10 mouse cellular contexts compared by ENCODE assay signal in the genomic region with DNA sequence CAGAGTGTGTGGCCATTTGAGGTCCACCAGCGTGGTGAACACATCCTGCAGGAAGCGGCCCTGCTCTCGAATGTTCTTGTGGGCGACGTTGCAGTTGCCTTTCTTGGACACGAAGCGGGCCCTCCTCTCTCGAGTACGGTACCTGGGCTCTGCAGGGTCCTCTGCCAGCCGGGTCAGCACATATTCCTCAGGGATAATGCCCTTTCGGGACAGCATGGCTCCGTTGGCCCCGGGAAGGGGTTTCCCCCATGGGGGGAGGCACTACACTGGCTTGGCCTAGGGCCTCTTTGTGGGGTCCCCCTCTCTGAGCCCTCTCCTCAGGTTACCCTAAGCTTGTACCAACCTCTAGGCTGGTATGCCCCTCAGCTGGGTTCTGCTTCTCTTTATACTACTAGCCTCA. TPM values are rescaled to one million over a fixed set of nuclear protein-coding genes. Genes with fewer than 3 reads are reported as not detected.
DNase-seq lines count a peak whose midpoint lies in the region; ATAC-seq lines count a peak whose summit lies in the region.
"Had no signal": no experiment of that assay in that cellular context is flagged by ENCODE, and none has a peak within 500 bp of the region (broad histone marks: within the 10 kb centered on the region; RNA-seq: fewer than 3 reads in every experiment).

No protein-coding gene starts in this region.

- H3K4me1 ChIP-seq in heart, embryonic 10.5 days, result peaks cover 52% of the 10 kb centered on the region
- H3K4me1 ChIP-seq in heart, embryonic 16.5 days (ENCODE audit: control insufficient read depth, insufficient read depth, low read length), result peaks cover 10% of the 10 kb centered on the region
- peaks cover 10% of the 10 kb centered on the region for H3K4me1 ChIP-seq in midbrain, embryonic 16.5 days (ENCODE audit: control insufficient read depth, insufficient read depth, low read length)

- H3K27ac ChIP-seq in heart, embryonic 10.5 days, result peak overlapping the region; percentile 95
- H3K27ac ChIP-seq in heart, embryonic 16.5 days (ENCODE audit: low read length), result peak overlapping the region; percentile 99
- no peak overlapping the region for H3K27ac ChIP-seq in midbrain, embryonic 16.5 days (ENCODE audit: low read length)

- H3K9me3 ChIP-seq in heart, embryonic 10.5 days, result no peaks in the 10 kb centered on the region
- H3K9me3 ChIP-seq in heart, embryonic 16.5 days (replicated peaks; ENCODE audit: control insufficient read depth, low read length), result no peaks in the 10 kb centered on the region
- no peaks in the 10 kb centered on the region for H3K9me3 ChIP-seq in midbrain, embryonic 16.5 days (replicated peaks; ENCODE audit: control insufficient read depth, low read length, poor library complexity, severe bottlenecking)

- H3K9ac ChIP-seq in heart, embryonic 16.5 days (ENCODE audit: low read length), result peak overlapping the region; percentile 84
- H3K9ac ChIP-seq in midbrain, embryonic 16.5 days (ENCODE audit: low read depth, low read length), result peak overlapping the region; percentile 86

- H3K36me3 ChIP-seq in heart, embryonic 10.5 days, result 0 out of 2 replicates have a peak, but pooled peaks cover 4% of the 10 kb centered on the region
- H3K36me3 ChIP-seq in heart, embryonic 16.5 days (ENCODE audit: control insufficient read depth, insufficient read depth), result no peaks in the 10 kb centered on the region
- no peaks in the 10 kb centered on the region for H3K36me3 ChIP-seq in midbrain, embryonic 16.5 days (ENCODE audit: control insufficient read depth, insufficient read depth, low read length)

- peaks cover 53% of the 10 kb centered on the region for H3K27me3 ChIP-seq in heart, embryonic 10.5 days (ENCODE audit: insufficient read depth, poor library complexity, severe bottlenecking)
- no peaks in the 10 kb centered on the region for H3K27me3 ChIP-seq in heart, embryonic 16.5 days (ENCODE audit: control insufficient read depth, insufficient read depth, low read length)
- peaks cover 11% of the 10 kb centered on the region for H3K27me3 ChIP-seq in midbrain, embryonic 16.5 days (ENCODE audit: control insufficient read depth, insufficient read depth, low read depth, low read length)

- no peak for DNase-seq in heart, embryonic 10.5 days (ENCODE audit: low spot score)
- DNase-seq in heart, adult 9 months (ENCODE audit: low spot score in 2 of 2), result no peak
- peak; percentile 48 to 52 for DNase-seq in cerebellum, postnatal 25 days
- DNase-seq in yolk sac, embryonic 10.5 days (ENCODE audit: low spot score), result no peak
- no peak for DNase-seq in layer of hippocampus, adult 18-20 months (ENCODE audit: low spot score in 2 of 2)
- no peak for DNase-seq in right cerebral cortex, postnatal 10 days (ENCODE audit: low spot score in 2 of 2)
- DNase-seq: adrenal gland, adult 8-10 months had no signal

- H3K4me3 ChIP-seq in heart, embryonic 10.5 days, result peak overlapping the region; percentile 70
- H3K4me3 ChIP-seq in heart, embryonic 16.5 days (ENCODE audit: low read length), result peak overlapping the region; percentile 62
- H3K4me3 ChIP-seq in midbrain, embryonic 16.5 days (ENCODE audit: low read depth, low read length), result peak overlapping the region; percentile 73

- H3K4me2 ChIP-seq in heart, embryonic 16.5 days (ENCODE audit: low read depth, low read length), result peak overlapping the region; percentile 71
- peak overlapping the region; percentile 69 for H3K4me2 ChIP-seq in midbrain, embryonic 16.5 days (ENCODE audit: low read length)

- WGBS in heart, embryonic 10.5 days, result 74% methylated on average over 13 of the region's 13 CpGs
- WGBS in heart, embryonic 16.5 days, result 66% methylated on average over 13 of the region's 13 CpGs
- WGBS in midbrain, embryonic 16.5 days, result 85% methylated on average over 13 of the region's 13 CpGs

- ATAC-seq in heart, embryonic 16.5 days (replicated peaks; ENCODE audit: extremely low read depth, insufficient read depth, low FRiP score), result no peak
- ATAC-seq in midbrain, embryonic 16.5 days, result no peak

RNA-seq across cellular contexts. Expression of a gene that starts 0.9 kb away (rescaled TPM):
- polyA plus RNA-seq in heart, embryonic 10.5 days (2016; fragmentation: Nextera tagmentation; extraction: Ambion mirVana), result 3.2 and 7.2 TPM in 2 replicates
- 10.4 and 10.5 TPM in 2 replicates for polyA plus RNA-seq in heart, embryonic 16.5 days (2015; fragmentation: Nextera tagmentation; extraction: Ambion mirVana)
- polyA plus RNA-seq in midbrain, embryonic 16.5 days (2015; fragmentation: Nextera tagmentation; extraction: Ambion mirVana), result 2.4 and 2.8 TPM in 2 replicates
- total RNA-seq in layer of hippocampus, adult 18-20 months (2021), result 10 to 100 TPM; 33.8 to 38.5 TPM
- total RNA-seq: monocyte, adult 5-6 weeks had no signal

Comparison
In these comparisons a context has a peak if more than half of its experiments do, and no peak if none do; other contexts are left out.
1. DNase-seq: peak in cerebellum, postnatal 25 days (2 of 2); none in heart, embryonic 10.5 days (single experiment), heart, adult 9 months (0 of 2), yolk sac, embryonic 10.5 days (single experiment), layer of hippocampus, adult 18-20 months (0 of 2) and right cerebral cortex, postnatal 10 days (0 of 2).
2. Peak in every context shown above with its lines, with median percentiles within 50 percentile points of each other: H3K4me3 ChIP-seq.